Mouse (Mus musculus): Measurements from ENCODE around the gene Ptov1. TPM values are rescaled to one million over a fixed set of nuclear protein-coding genes. Genes with fewer than 3 reads are reported as not detected.

The Ptov1 gene
- polyA plus RNA-seq, 1 experiment, result 212 TPM

DNA sequence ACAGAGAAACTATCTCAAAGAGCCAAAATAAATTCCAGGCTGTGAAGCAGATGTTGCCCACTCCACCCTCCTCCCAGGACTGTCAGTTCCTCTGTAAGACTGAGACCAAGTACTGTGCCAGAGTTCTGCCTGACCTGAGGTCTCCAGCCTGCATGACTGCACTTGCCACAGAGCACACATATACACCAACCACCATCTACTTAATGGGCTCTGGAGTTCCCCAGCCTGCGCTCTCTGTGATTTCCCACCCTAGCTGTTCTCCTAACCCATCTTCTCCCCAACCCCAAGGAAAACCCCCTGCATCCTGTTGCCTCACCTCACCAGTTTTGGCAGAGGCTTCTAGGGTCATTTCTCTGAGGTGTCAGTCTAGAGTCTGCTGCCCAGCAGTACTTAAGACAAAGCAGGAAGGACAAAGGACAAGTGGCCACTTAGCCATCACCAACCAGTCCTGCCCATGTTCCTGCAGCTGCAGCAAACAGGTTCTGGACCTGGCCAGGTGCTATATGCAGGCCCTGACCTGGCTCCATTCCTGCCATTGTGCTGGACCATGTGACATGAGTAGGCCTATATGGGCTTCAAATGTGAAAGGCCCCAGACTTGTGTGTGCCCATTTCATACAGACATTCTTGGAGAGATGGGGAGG is 34.1 kb downstream of the Ptov1 start:
- 82% methylated on average over 1 of the region's 1 CpGs for WGBS
- Histone ChIP-seq H3K27me3 (replicated peaks; ENCODE audit: control insufficient read depth, insufficient read depth, low read length) (no peaks in the 10 kb centered on the region), H3K36me3 (ENCODE audit: control insufficient read depth, insufficient read depth, low read length) (no peaks in the 10 kb centered on the region), H3K4me1 (ENCODE audit: control insufficient read depth, insufficient read depth, low read length) (no peaks in the 10 kb centered on the region), H3K27ac (ENCODE audit: insufficient read depth, low read depth, low read length) (no peak overlapping the region), H3K4me3 (ENCODE audit: insufficient read depth, low read depth, low read length) (no peak overlapping the region)
- DNase-seq, result no peak
- TF ChIP-seq CTCF (conservative IDR thresholded peaks at IDR 0.05; ENCODE audit: insufficient read depth, insufficient read length, low read depth, low read length) (no peak), POLR2A (IDR thresholded peaks at IDR 0.05; ENCODE audit: low read depth, low read length) (no peak)

GRCm38 (mm10) chr7:44832763-44833162 is 36.8 kb downstream of the Ptov1 start:
- 68% methylated on average over 4 of the region's 4 CpGs for WGBS
- TF ChIP-seq POLR2A (IDR thresholded peaks at IDR 0.05; ENCODE audit: low read depth, low read length) (no peak), CTCF (conservative IDR thresholded peaks at IDR 0.05; ENCODE audit: insufficient read depth, insufficient read length, low read depth, low read length) (no peak)

DNA sequence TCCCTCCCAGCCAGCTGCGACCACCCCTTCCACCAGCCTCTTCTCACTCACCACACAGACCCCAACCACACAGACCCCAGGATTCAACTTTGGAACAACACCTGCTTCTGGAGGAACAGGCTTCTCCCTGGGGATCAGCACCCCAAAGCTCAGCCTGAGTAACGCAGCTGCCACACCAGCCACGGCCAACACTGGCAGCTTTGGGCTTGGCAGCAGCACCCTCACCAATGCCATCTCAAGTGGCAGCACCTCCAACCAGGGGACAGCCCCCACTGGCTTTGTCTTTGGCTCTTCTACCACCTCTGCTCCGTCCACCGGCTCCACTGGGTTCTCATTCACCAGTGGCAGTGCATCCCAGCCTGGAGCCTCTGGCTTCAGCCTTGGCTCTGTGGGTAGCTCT is 40.9 kb downstream of the Ptov1 start:
- Histone ChIP-seq H3K36me3 (ENCODE audit: control insufficient read depth, insufficient read depth, low read length) (0 out of 2 replicates have a peak, but pooled peaks cover 2% of the 10 kb centered on the region), H3K4me3 (ENCODE audit: insufficient read depth, low read depth, low read length) (no peak overlapping the region), H3K4me1 (ENCODE audit: control insufficient read depth, insufficient read depth, low read length) (no peaks in the 10 kb centered on the region), H3K27ac (ENCODE audit: insufficient read depth, low read depth, low read length) (no peak overlapping the region), H3K27me3 (replicated peaks; ENCODE audit: control insufficient read depth, insufficient read depth, low read length) (no peaks in the 10 kb centered on the region)
- DNase-seq, result no peak
- WGBS, result 91% methylated on average over 5 of the region's 5 CpGs
- TF ChIP-seq POLR2A (IDR thresholded peaks at IDR 0.05; ENCODE audit: low read depth, low read length) (no peak), CTCF (conservative IDR thresholded peaks at IDR 0.05; ENCODE audit: insufficient read depth, insufficient read length, low read depth, low read length) (no peak)

More at GRCm38 (mm10) chr7:44832763-44833162, 36.8 kb downstream of the Ptov1 start:
- Histone ChIP-seq H3K27ac (ENCODE audit: insufficient read depth, low read depth, low read length) (no peak overlapping the region), H3K27me3 (replicated peaks; ENCODE audit: control insufficient read depth, insufficient read depth, low read length) (no peaks in the 10 kb centered on the region), H3K36me3 (ENCODE audit: control insufficient read depth, insufficient read depth, low read length) (0 out of 2 replicates have a peak, but pooled peaks cover 2% of the 10 kb centered on the region), H3K4me1 (ENCODE audit: control insufficient read depth, insufficient read depth, low read length) (no peaks in the 10 kb centered on the region), H3K4me3 (ENCODE audit: insufficient read depth, low read depth, low read length) (no peak overlapping the region)
- no peak for DNase-seq

- Histone ChIP-seq H3K36me3 (ENCODE audit: control insufficient read depth, insufficient read depth, low read length) (0 out of 2 replicates have a peak, but pooled peaks cover 2% of the 10 kb centered on the region), H3K27ac (ENCODE audit: insufficient read depth, low read depth, low read length) (no peak overlapping the region), H3K4me1 (ENCODE audit: control insufficient read depth, insufficient read depth, low read length) (no peaks in the 10 kb centered on the region), H3K27me3 (replicated peaks; ENCODE audit: control insufficient read depth, insufficient read depth, low read length) (no peaks in the 10 kb centered on the region), H3K4me3 (ENCODE audit: insufficient read depth, low read depth, low read length) (no peak overlapping the region)
- TF ChIP-seq POLR2A (IDR thresholded peaks at IDR 0.05; ENCODE audit: low read depth, low read length) (no peak), CTCF (conservative IDR thresholded peaks at IDR 0.05; ENCODE audit: insufficient read depth, insufficient read length, low read depth, low read length) (no peak)
- 54% methylated on average over 3 of the region's 3 CpGs for WGBS
- DNase-seq, result no peak
These were observed 42.8 kb downstream of the Ptov1 start for GRCm38 (mm10) chr7:44826771-44827170.

DNA sequence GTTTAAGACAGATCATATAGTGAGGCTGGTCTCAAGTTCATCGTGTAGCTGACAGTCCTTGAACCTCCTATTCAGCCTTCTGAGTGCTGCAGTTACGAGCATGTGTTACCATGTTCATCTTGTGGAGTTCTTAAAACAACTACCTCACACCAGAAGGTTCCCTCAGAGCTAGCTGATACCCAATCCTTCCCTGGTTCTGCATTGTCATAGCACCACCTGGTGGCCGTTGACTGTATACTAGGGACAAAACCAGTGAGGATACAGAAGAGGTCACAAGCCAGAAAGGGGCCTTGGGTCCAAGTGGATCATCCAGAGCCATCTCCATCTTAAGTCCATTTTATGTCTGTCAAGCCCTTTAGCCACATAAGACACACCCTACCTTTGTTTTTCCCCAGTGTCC is 44.7 kb downstream of the Ptov1 start:
- Histone ChIP-seq H3K4me3 (ENCODE audit: insufficient read depth, low read depth, low read length) (no peak overlapping the region), H3K4me1 (ENCODE audit: control insufficient read depth, insufficient read depth, low read length) (peaks cover 3% of the 10 kb centered on the region), H3K27ac (ENCODE audit: insufficient read depth, low read depth, low read length) (no peak overlapping the region), H3K36me3 (ENCODE audit: control insufficient read depth, insufficient read depth, low read length) (no peaks in the 10 kb centered on the region), H3K27me3 (replicated peaks; ENCODE audit: control insufficient read depth, insufficient read depth, low read length) (no peaks in the 10 kb centered on the region)
- DNase-seq, result peak; percentile 82
- TF ChIP-seq POLR2A (IDR thresholded peaks at IDR 0.05; ENCODE audit: low read depth, low read length) (no peak), CTCF (conservative IDR thresholded peaks at IDR 0.05; ENCODE audit: insufficient read depth, insufficient read length, low read depth, low read length) (peak; percentile 90)
- 6% methylated on average over 3 of the region's 3 CpGs for WGBS

GRCm38 (mm10) chr7:44823409-44823808 is 46.2 kb downstream of the Ptov1 start:
- Histone ChIP-seq H3K4me3 (ENCODE audit: insufficient read depth, low read depth, low read length) (no peak overlapping the region), H3K27ac (ENCODE audit: insufficient read depth, low read depth, low read length) (no peak overlapping the region), H3K36me3 (ENCODE audit: control insufficient read depth, insufficient read depth, low read length) (no peaks in the 10 kb centered on the region), H3K27me3 (replicated peaks; ENCODE audit: control insufficient read depth, insufficient read depth, low read length) (no peaks in the 10 kb centered on the region), H3K4me1 (ENCODE audit: control insufficient read depth, insufficient read depth, low read length) (peaks cover 9% of the 10 kb centered on the region)
- DNase-seq, result no peak
- 32% methylated on average over 7 of the region's 7 CpGs for WGBS
- TF ChIP-seq POLR2A (IDR thresholded peaks at IDR 0.05; ENCODE audit: low read depth, low read length) (no peak), CTCF (conservative IDR thresholded peaks at IDR 0.05; ENCODE audit: insufficient read depth, insufficient read length, low read depth, low read length) (no peak)

DNA sequence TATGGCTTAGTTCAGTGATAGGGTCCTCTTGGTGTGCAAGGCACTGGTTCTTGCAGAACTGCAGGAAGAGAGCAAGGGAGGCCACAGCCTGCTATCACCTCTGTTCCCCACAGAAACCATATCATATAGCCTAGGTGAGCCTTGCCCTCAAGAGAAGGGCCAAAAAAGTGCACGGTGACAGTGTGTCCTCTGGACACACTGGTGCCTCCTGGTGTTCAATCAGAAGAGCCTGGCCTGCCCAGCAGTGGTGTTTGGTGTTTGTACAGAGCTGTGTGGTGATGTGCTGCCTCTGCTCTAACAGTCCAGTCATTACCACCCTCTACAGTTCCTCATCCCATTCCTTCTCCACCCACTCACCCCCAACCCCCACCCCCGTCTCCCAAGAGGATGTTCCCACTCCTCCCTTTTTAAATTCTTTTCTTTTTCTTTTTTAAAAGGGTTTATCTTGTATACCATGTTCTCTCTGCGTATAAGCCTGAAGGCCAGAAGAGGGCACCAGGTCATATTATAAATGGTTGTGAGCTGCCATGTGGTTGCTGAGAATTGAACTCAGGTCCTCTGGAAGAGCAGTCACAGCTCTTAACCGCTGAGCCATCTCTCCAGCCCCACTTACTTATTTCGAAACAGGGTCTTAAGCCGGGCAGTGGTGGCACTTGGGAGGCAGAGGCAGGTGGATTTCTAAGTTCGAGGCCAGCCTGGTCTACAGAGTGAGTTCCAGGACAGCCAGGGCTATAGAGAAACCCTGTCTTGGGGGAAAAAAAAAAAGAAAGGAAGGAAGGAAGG is 47.7 kb downstream of the Ptov1 start:
- no peak overlapping the region for H3K4me3 ChIP-seq (ENCODE audit: insufficient read depth, low read depth, low read length)
- DNase-seq, result no peak
- peak; percentile 36; the same call in 1 of the 2 replicates for TF ChIP-seq CTCF (conservative IDR thresholded peaks at IDR 0.05; ENCODE audit: insufficient read depth, insufficient read length, low read depth, low read length)
- TF ChIP-seq POLR2A (IDR thresholded peaks at IDR 0.05; ENCODE audit: low read depth, low read length), result no peak
- no peaks in the 10 kb centered on the region for H3K36me3 ChIP-seq (ENCODE audit: control insufficient read depth, insufficient read depth, low read length)
- 80% methylated on average over 7 of the region's 7 CpGs for WGBS
- no peaks in the 10 kb centered on the region for H3K27me3 ChIP-seq (replicated peaks; ENCODE audit: control insufficient read depth, insufficient read depth, low read length)
- H3K4me1 ChIP-seq (ENCODE audit: control insufficient read depth, insufficient read depth, low read length), result peaks cover 17% of the 10 kb centered on the region
- no peak overlapping the region for H3K27ac ChIP-seq (ENCODE audit: insufficient read depth, low read depth, low read length)

All from kidney, adult 2 months (tissue).